Mouse (Mus musculus): ENCODE results near the gene Camk1d. TPM values are rescaled to one million over a fixed set of nuclear protein-coding genes. Genes with fewer than 3 reads are reported as not detected.

Camk1d gene
- polyA plus RNA-seq, 1 experiment from 2014 or later, result 1.8 TPM

DNA sequence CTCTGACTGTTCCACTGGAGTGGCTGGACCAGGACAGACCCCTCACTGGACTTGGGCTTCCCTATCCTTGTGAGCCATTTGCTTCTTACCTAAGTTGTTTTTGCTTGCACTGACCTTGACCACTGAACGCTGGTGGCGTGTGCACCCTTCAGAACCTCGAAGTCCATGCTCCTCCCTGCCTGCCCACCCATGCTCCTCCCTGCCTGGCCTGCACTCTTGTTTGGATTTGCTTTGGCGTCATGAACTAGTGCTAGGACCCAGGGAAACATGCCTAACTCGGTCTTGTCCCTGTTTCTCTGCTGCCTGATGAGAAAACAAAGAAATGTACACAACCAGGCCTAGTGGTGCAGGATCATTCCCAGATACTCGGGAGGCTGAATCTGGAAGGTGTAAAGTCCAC lies 40.5 kb downstream of the Camk1d start:
- WGBS, result 86% methylated on average over 6 of the region's 6 CpGs
- Histone ChIP-seq H3K9me3 (no peaks in the 10 kb centered on the region), H3K36me3 (no peaks in the 10 kb centered on the region), H3K27ac (no peak overlapping the region), H3K27me3 (ENCODE audit: insufficient read depth, poor library complexity, severe bottlenecking) (no peaks in the 10 kb centered on the region), H3K4me1 (replicated peaks) (peaks cover 10% of the 10 kb centered on the region; the same call in 1 of the 2 replicates), H3K4me3 (no peak overlapping the region)
- DNase-seq (ENCODE audit: low spot score), result no peak

DNA sequence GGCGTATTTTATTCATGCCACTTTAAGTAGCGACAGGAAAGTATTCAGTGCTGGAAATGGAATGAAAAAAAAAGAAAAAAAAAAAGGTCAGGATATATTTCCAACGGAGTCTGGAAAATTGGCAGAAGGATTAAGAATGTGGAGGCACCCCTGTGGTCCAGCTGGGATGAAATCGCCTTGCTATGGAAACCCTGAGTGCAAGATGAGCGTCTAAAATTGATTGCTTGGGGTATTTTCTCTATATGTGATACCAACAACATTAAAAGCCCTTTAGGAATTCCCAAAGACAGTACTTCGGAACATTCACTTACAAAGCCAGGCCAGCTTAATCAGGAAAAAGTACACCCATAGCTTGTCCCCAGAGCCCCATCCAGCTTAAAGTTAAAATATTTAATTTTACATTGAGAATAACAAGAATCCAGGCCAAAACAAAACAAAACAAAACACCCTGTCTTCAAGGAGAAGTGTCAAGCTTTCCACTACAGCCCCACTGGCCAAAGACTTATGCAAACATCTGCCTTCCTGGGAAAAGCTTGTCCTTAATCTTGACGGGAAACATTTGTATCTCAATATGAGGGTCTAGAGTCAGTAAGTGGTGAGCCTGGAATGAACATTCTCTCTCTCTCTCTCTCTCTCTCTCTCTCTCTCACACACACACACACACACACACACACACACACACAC lies 41.3 kb downstream of the Camk1d start:
- Histone ChIP-seq H3K27me3 (ENCODE audit: insufficient read depth, poor library complexity, severe bottlenecking) (no peaks in the 10 kb centered on the region), H3K27ac (no peak overlapping the region), H3K36me3 (no peaks in the 10 kb centered on the region), H3K9me3 (no peaks in the 10 kb centered on the region), H3K4me3 (no peak overlapping the region), H3K4me1 (replicated peaks) (peaks cover 10% of the 10 kb centered on the region; the same call in 1 of the 2 replicates)
- 81% methylated on average over 7 of the region's 7 CpGs for WGBS
- DNase-seq (ENCODE audit: low spot score), result no peak

DNA sequence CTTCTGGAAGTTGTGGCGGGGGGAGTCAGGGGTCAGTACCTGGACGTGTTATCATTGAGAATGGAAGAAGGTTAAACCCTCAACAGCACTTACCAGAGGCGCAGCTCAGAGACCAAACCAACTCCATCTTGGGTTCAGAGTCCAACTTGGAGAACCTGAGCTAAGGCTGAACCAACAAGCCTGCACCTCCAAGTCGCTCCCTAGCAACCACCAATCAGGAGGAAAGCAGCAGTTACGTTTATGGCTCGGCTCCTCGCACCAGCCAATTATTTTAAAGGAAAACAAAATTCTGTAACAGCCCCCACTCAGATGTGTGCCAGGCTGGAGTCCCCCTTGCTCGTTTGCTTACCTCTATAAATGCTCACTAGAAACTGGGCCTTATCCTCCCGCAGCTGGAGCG lies 44.2 kb downstream of the Camk1d start:
- DNase-seq (ENCODE audit: low spot score), result no peak
- no peak overlapping the region for H3K27ac ChIP-seq
- 92% methylated on average over 10 of the region's 10 CpGs for WGBS

DNA sequence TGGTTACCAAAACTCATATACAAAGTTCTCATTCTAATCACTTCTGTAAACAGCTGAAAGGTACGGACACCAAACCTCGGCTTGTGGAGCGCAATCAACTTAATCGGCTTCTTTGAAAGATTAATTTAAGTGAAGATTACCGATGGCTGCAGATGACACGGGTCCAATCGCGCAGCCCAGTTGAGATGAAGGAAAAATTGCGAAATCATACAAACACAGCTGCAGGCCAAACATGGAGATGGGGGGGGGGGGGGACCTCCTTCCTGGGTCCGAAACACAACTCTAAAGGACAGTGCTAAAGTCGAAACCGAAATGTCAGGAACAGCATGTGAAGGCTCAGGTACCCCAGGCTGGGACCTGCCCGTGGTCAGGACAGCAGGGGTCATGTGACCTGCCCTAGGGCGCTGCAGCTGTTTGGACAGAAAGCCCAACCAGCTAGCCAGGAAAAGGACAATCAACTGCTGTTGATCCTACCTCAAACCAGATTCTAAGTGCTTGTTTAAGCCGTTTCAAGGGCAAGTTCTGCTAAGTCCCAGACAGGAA lies 44.7 kb downstream of the Camk1d start:
- H3K27ac ChIP-seq, result no peak overlapping the region
- H3K27me3 ChIP-seq (ENCODE audit: insufficient read depth, poor library complexity, severe bottlenecking), result no peaks in the 10 kb centered on the region
- no peak overlapping the region for H3K4me3 ChIP-seq
- no peaks in the 10 kb centered on the region for H3K9me3 ChIP-seq
- 89% methylated on average over 15 of the region's 15 CpGs for WGBS
- H3K36me3 ChIP-seq, result no peaks in the 10 kb centered on the region
- no peak for DNase-seq (ENCODE audit: low spot score)
- no peaks in the 10 kb centered on the region for H3K4me1 ChIP-seq (replicated peaks)

More for the DNA sequence above, 44.2 kb downstream of the Camk1d start:
- Histone ChIP-seq H3K27me3 (ENCODE audit: insufficient read depth, poor library complexity, severe bottlenecking) (no peaks in the 10 kb centered on the region), H3K4me1 (replicated peaks) (no peaks in the 10 kb centered on the region), H3K36me3 (no peaks in the 10 kb centered on the region), H3K4me3 (no peak overlapping the region), H3K9me3 (no peaks in the 10 kb centered on the region)

DNA sequence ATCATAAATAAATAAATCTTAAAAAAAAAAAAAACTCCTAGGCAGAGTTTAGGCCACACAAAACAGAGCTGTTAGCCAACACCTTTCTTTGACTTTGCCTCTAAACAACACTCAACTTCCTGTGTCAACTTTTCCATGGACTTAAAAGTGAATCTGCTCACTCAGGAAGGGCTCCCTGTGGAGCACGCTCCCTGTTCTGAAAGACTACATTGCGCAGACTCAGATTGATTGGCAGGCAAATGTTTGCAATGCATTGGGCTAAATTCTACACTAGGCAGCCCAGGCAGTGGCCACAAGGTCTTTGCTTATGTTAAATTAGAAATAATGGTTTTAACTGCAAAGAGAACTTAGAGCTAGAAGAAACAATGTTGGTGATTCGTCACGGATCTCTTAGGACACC lies 45.4 kb downstream of the Camk1d start:
- Histone ChIP-seq H3K4me3 (no peak overlapping the region), H3K36me3 (no peaks in the 10 kb centered on the region), H3K4me1 (replicated peaks) (no peaks in the 10 kb centered on the region), H3K9me3 (no peaks in the 10 kb centered on the region), H3K27me3 (ENCODE audit: insufficient read depth, poor library complexity, severe bottlenecking) (no peaks in the 10 kb centered on the region), H3K27ac (no peak overlapping the region)
- no peak for DNase-seq (ENCODE audit: low spot score)
- 84% methylated on average over 4 of the region's 4 CpGs for WGBS

DNA sequence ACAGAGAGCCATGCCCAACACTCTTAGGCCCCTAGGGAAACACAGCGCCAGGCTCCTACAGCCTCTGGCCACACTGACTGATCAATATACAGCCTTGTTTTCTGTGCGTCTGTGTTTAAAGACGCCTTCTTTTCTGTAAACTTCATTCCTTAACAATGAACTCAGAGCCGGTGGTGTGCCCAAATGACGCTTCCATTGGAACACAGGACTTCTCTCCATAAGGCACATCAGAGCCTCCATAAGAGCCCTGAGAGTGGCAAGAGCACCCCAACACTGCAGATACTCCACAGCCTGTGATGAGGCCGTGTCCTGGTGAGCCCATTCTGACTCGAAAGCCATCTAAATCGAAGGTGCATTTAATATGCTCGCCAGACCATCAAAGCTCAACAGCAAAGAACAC lies 50.8 kb downstream of the Camk1d start:
- 88% methylated on average over 9 of the region's 9 CpGs for WGBS
- H3K4me1 ChIP-seq (replicated peaks), result no peaks in the 10 kb centered on the region
- H3K36me3 ChIP-seq, result no peaks in the 10 kb centered on the region
- DNase-seq (ENCODE audit: low spot score), result no peak
- no peaks in the 10 kb centered on the region for H3K9me3 ChIP-seq
- no peaks in the 10 kb centered on the region for H3K27me3 ChIP-seq (ENCODE audit: insufficient read depth, poor library complexity, severe bottlenecking)
- H3K27ac ChIP-seq, result no peak overlapping the region
- no peak overlapping the region for H3K4me3 ChIP-seq

DNA sequence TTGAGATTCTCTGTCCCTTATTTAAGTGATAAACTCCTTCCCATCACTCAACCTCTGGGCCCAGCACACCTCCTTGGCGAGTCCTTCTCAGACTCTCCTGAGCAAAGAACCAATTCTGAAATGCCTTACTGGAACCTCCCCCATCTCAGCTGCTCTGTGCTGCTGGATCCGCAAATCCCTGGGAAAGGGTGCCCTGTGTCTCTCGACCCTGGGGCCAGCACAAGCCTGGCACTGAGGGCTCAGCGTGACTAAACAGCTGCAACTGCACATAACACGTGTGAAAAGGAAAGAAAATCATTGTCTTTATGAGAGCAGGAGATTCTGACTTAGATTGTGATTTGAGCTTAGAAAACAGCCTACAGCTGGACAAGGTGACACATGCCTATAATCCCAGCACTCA lies 52.4 kb downstream of the Camk1d start:
- WGBS, result 70% methylated on average over 5 of the region's 5 CpGs
- H3K9me3 ChIP-seq, result no peaks in the 10 kb centered on the region
- H3K27me3 ChIP-seq (ENCODE audit: insufficient read depth, poor library complexity, severe bottlenecking), result no peaks in the 10 kb centered on the region

DNA sequence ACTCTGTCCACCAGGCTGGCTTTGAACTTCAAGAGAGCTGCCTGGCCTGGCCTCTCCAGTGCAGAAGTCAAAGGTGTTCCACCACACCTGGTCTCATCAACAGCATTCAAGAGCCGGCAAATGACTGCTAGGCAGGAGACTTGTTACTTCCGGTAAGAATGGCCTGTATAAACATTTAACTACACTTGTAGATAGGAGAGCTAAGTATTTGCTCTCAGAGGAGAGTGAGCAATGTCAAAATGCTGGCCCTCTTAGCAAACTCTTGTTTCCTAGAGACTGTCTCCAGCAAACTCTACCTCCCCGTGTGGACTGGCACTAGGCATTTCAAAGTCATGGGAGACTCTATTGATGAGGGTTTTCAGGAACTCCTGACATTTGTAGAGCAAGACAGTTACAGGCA lies 56.3 kb downstream of the Camk1d start:
- Histone ChIP-seq H3K27ac (no peak overlapping the region), H3K36me3 (no peaks in the 10 kb centered on the region), H3K4me1 (replicated peaks) (no peaks in the 10 kb centered on the region), H3K4me3 (no peak overlapping the region), H3K9me3 (no peaks in the 10 kb centered on the region), H3K27me3 (ENCODE audit: insufficient read depth, poor library complexity, severe bottlenecking) (no peaks in the 10 kb centered on the region)
- no peak for DNase-seq (ENCODE audit: low spot score)
- 85% methylated on average over 3 of the region's 3 CpGs for WGBS

More for the DNA sequence above, 52.4 kb downstream of the Camk1d start:
- H3K27ac ChIP-seq, result no peak overlapping the region
- no peaks in the 10 kb centered on the region for H3K4me1 ChIP-seq (replicated peaks)
- no peak overlapping the region for H3K4me3 ChIP-seq
- no peak for DNase-seq (ENCODE audit: low spot score)
- H3K36me3 ChIP-seq, result no peaks in the 10 kb centered on the region

DNA sequence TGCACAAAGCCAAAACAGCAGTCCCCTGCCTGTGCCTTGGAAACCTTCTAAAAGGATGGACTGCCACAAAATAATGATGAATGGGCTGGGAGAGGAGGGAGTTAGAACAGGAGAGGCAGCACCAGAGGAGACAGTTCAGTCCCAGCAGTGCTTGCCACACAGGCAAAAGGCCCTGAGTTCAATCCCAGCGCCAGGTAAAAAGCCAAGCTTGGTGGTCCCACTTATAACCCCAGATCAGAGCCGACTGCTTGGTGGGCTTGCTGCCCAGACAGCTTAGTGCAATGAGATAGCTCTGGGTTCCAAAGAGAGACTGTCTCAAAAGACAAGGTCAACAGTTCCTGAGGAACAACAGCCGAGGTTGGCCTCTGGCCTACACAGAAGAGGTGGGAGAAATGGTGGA lies 58.0 kb downstream of the Camk1d start:
- no peaks in the 10 kb centered on the region for H3K27me3 ChIP-seq (ENCODE audit: insufficient read depth, poor library complexity, severe bottlenecking)
- H3K9me3 ChIP-seq, result no peaks in the 10 kb centered on the region
- H3K4me3 ChIP-seq, result no peak overlapping the region
- H3K4me1 ChIP-seq (replicated peaks), result no peaks in the 10 kb centered on the region
- 82% methylated on average over 3 of the region's 3 CpGs for WGBS
- no peaks in the 10 kb centered on the region for H3K36me3 ChIP-seq
- H3K27ac ChIP-seq, result no peak overlapping the region
- DNase-seq (ENCODE audit: low spot score), result no peak

DNA sequence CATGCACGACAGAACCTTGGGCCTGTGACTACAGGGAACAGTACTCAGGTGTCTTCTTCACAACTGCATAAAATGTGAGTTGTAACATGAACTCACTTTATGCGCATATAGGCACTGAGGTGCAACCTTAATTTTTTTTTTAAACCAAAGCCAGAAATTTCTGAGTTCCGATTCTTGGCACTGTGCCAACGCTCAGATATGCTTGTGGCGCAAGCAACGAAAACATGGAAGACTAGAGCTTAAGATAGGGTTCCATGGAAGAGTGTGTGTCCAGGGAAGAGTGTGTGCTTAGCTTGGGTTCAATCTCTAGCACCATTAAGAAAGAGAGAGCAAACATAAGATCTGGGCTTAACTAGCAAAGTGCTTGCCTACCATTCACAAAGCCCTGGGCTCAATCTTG lies 62.2 kb downstream of the Camk1d start:
- Histone ChIP-seq H3K36me3 (no peaks in the 10 kb centered on the region), H3K27ac (no peak overlapping the region), H3K4me3 (no peak overlapping the region), H3K9me3 (no peaks in the 10 kb centered on the region), H3K4me1 (replicated peaks) (no peaks in the 10 kb centered on the region), H3K27me3 (ENCODE audit: insufficient read depth, poor library complexity, severe bottlenecking) (no peaks in the 10 kb centered on the region)
- no peak for DNase-seq (ENCODE audit: low spot score)
- WGBS, result 94% methylated on average over 6 of the region's 6 CpGs

DNA sequence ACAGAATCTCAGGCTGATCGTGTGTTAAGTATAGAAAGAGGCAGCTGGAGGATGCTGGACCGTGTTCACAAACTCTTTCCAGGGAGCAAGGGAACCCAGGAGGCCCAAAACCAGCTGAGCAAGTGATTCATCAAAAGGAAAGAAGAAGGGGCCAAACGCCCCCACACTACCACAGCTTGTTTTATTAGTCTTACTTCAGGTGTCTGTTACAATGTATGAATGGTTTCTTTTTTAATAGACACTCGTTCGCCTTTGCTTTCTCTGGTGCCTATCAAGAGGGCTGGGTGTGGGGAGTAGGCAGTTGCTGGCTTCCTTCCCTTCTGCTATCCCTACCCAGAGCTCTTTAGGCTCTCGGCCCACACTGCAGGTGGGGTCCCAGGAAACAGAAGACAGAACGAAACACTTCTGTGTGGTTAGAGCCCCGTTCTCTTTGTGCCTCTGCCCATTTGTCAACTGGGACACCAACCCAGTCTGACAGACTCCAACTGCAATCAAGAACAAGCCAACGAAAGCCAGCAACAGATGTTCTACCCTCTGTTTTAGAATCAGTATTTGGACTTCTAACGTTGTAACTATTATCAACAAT lies 62.9 kb downstream of the Camk1d start:
- H3K4me1 ChIP-seq (replicated peaks), result no peaks in the 10 kb centered on the region
- 87% methylated on average over 10 of the region's 10 CpGs for WGBS

DNA sequence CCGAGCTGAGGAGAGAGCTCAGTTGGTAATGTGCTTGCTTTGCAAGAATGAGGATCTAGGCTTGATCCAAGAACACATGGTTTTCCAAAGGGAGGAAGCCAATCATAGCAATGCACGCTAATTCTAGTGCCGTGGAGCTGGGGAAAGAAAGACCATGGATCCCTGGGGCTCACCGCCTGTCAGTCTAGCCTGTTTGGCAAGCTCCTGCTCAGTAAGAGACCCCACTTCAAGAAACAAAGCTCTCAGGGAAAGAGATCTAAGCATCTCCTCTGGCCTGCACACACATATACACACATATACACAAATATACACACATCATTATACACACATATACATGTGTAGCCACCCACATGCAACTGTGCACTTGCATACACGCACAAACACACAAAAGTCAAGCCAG lies 65.1 kb downstream of the Camk1d start:
- no peaks in the 10 kb centered on the region for H3K36me3 ChIP-seq
- no peaks in the 10 kb centered on the region for H3K9me3 ChIP-seq
- H3K4me3 ChIP-seq, result no peak overlapping the region
- DNase-seq (ENCODE audit: low spot score), result no peak
- H3K27me3 ChIP-seq (ENCODE audit: insufficient read depth, poor library complexity, severe bottlenecking), result no peaks in the 10 kb centered on the region
- H3K4me1 ChIP-seq (replicated peaks), result no peaks in the 10 kb centered on the region
- WGBS, result 81% methylated on average over 5 of the region's 5 CpGs
- no peak overlapping the region for H3K27ac ChIP-seq

More for the DNA sequence above, 62.9 kb downstream of the Camk1d start:
- no peak overlapping the region for H3K4me3 ChIP-seq
- H3K36me3 ChIP-seq, result no peaks in the 10 kb centered on the region
- H3K27ac ChIP-seq, result no peak overlapping the region
- no peak for DNase-seq (ENCODE audit: low spot score)
- no peaks in the 10 kb centered on the region for H3K27me3 ChIP-seq (ENCODE audit: insufficient read depth, poor library complexity, severe bottlenecking)
- no peaks in the 10 kb centered on the region for H3K9me3 ChIP-seq

DNA sequence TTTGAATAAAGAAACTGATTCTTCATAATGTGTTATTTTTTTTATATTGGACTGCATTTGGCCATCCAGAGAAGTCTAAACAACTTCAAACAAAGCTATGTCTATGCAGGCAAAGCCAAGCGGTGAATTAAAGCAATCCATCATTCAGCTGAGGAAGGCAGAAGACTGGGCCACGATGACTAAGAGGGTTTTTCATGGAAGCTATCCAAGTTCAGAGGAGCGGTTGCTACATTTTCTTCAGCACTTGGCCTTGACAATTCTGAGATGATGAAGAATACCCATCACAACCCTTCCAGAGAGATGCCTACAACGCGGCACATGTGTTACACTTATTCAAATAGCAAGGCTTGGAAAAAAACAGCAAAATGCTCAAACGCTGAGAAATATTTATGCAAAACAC lies 65.6 kb downstream of the Camk1d start:
- WGBS, result 89% methylated on average over 6 of the region's 6 CpGs
- Histone ChIP-seq H3K4me3 (no peak overlapping the region), H3K27me3 (ENCODE audit: insufficient read depth, poor library complexity, severe bottlenecking) (no peaks in the 10 kb centered on the region)

More for the DNA sequence above, 65.6 kb downstream of the Camk1d start:
- Histone ChIP-seq H3K27ac (no peak overlapping the region), H3K36me3 (no peaks in the 10 kb centered on the region), H3K9me3 (no peaks in the 10 kb centered on the region), H3K4me1 (replicated peaks) (no peaks in the 10 kb centered on the region)
- no peak for DNase-seq (ENCODE audit: low spot score)
